Mouse (Mus musculus): ENCODE results near the gene Syn3.
"Not testable (repeated sequence)": the region's sequence is repeated elsewhere in the genome, so short reads cannot be mapped to it uniquely, and the experiment has no call there.

Gene Syn3

GRCm38 (mm10) chr10:86468612-86469546 is 29.8 kb downstream of the Syn3 start:
- DNase-seq, result no peak

- peak; percentile 89 for DNase-seq
Observed at GRCm38 (mm10) chr10:86463538-86464199, 35.0 kb downstream of the Syn3 start.

GRCm38 (mm10) chr10:86459643-86460042 is 39.1 kb downstream of the Syn3 start:
- DNase-seq, result peak; percentile 78

DNA sequence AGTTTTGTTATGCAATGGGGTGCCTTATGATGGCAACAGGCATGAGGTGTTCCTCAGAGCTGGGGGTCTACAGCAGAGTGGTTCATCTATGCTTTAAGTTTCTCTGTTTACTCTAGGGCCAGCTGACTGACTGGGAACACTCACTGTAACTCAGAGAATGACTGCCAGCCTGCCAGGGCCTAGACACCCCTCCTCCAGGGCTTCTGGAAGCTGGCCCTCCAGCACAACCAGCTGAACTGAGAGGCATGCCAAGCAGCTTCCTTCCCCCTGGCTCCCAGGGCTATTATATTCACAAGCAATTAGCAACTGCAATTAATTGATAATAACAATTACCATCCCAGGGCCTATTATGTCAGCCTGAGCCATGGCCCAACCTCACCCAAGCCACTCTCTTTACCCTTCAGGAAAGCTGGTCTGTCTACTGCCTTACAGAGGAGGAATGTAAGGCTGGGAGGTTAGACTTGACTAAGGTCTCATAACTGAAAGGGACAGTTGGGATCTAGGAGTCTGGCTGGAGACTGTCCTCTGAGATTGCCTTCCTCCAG is 41.0 kb downstream of the Syn3 start:
- no peak for DNase-seq

GRCm38 (mm10) chr10:86457195-86457594 is 41.5 kb downstream of the Syn3 start:
- peak; percentile 21 for DNase-seq

GRCm38 (mm10) chr10:86455296-86456055 is 43.2 kb downstream of the Syn3 start:
- no peak for DNase-seq

- peak; percentile 56 for DNase-seq
Observed at GRCm38 (mm10) chr10:86452326-86452995, 46.2 kb downstream of the Syn3 start.

- no peak for DNase-seq
Observed at GRCm38 (mm10) chr10:86451294-86451693, 47.4 kb downstream of the Syn3 start.

DNA sequence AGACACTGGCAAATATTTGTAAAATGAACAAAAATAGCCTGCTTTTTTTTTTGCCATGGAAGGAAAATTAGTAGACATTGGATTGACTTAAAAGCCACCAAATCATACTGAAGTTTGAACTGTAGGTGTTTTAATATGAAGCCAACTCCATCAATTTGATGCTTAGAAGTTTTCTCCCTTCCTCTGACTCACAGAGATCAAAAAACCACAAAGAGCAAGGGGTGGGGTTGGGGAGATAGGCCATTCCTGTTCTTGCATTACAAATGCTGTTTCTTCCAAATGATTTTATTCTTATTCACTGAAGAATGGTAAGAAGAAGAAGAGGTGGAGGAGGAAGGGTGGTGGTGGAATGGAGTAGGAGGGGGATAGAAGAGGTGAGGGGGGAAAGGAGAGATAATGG is 52.0 kb downstream of the Syn3 start:
- no peak for DNase-seq

DNA sequence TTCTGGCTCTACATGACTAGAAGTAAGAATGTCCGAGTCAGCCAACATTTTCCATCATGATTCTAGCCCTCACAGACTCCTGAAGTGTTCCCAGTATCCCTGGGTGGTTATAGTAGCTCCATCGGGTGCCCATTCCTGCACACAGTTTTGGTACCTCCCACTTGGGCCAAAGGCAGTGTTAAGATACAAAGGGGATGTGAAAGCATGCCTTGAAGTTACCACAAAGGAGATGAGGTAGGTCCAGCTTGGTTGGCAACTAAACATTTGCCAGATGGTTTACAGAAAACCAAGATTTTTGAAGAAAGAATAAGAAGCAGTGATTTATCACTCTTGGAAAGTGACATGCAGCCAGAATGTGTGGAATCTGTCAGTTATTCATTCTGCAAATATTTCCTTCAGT is 53.5 kb downstream of the Syn3 start:
- no peak for DNase-seq

DNA sequence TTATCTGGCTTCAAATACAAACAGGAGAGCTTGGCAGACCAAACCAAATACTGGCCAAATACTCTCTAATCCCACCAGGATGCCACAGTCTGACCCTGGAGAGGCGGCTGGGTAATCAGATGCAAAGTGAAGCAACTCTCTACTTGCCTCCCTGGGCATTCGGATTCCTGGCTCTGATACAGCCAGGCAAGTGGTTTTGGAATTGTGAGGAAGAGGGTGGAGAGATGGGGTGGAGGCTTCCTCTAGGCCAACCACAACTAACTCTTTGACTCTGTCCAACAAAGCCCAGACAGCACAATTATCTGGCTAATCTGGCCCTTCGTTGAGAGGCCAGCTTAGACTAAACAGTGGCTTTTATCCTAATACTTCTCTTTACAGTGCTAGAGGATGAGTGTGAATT is 54.0 kb downstream of the Syn3 start:
- DNase-seq, result no peak

DNA sequence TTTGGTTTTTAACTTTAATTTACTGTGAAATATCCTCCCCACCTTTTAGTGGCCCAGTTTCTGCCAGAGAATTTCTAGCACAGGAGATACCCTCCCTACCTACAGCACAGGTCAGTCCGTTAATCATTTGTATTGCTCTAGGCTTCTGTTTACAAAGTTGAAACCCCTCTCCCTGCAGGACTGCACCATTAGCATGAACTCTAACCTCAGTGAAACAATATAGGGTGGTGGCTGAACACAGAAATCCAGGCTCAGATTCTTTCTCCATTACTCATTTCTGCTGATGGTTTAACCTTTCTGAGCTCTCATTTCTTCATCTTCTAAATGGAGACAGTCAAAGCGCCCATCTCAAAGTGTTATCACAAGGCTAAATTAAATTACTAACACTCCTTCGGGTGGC is 56.9 kb downstream of the Syn3 start:
- DNase-seq, result no peak

DNA sequence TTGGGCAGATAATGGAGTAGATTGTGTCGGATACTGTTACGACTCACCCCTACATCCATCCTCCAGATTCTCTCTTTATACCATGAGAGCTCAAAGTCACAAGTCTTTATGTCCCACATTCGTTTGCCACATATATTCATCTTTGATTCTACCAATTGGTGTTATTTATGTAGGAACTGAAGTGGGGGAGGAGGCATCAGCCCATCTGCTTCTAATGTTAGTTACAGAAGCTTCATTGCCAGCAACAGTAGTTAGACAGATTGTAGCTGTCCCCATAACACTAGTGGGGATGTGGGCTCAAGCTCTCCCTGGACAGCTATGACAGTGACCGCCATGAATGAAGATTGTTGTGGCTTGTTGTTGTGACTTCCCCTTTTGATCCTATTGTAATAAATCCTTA is 59.1 kb downstream of the Syn3 start:
- DNase-seq, result no peak

- DNase-seq, result no peak
Observed at GRCm38 (mm10) chr10:86437294-86437693, 61.4 kb downstream of the Syn3 start.

GRCm38 (mm10) chr10:86435006-86435405 is 63.7 kb downstream of the Syn3 start:
- DNase-seq, result not testable (repeated sequence)

DNA sequence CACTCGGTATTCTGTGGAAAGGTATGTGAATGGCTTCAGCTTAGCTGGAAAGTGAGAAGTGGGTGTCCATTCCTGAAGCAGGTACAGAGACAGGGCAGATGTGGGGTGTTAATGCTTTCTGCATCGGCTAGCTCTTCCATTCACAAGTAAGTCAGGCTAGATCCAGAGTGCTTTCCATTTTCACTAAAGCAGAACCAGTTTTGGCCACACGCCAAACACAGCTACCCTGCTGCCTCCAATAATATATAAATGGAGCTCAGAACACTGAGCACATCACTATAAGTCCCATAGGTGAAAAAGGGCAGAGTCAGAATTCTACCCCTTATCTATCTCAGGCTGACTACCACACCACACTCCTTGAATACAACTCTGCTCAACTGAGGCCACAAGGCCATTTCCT is 69.0 kb downstream of the Syn3 start:
- DNase-seq, result no peak

DNA sequence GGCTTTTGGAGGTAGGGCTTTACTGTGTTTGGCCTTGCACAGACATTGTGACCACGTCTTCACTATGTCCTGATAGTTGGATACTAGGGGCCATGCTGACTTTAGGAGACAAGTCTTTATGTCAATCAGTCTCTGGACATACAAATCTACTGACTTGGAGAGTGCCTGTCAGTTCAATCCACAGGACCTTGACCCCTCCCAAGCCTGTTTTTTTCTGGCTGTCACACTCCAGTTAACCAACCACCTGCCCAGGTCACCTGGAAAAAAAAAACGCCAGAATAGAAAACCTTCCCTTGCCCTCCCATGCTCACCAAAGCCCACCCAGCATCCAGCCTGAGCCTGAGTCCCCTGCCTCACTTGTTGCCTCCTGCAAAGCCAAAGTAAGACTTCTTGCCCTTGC is 70.7 kb downstream of the Syn3 start:
- DNase-seq, result no peak

DNA sequence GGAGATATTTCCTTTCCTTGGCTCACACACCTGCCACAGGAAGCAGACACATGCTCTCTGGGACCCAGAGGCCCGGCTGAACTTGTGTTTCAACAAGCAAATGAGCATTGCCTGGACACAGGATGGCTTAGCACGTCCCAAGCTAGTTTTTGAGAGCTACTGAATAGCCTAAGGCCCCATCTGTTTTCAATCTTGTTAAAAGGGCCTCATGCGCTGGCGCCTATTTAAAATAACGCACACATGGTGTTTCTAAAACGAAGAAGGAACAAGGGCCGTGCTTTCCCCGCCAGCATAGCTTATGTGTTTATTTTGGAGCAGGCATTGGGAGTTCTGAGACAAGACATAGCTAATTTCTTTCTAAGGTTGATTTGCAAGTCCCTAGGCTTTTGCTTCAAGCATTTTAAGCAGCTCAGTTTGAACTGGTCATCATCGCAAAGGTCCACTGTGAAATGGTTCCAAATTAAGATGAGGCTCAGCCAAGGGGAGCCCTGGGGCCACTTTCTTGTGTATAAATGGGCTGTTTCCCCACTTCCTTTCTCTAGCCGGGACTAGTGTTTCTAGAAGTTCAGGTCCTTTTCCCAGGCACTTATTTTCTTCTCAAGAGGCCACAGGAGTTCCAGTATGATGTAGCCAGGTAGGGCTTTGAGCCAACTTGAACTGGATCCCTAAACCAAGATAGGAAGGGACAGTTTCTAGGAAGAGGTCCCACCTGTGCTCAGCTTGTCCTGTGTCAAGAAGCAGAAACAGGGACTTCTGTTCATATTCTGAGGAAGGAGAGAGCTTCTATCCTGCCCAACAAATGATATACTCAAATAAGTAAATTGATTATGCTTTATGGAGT is 72.8 kb downstream of the Syn3 start:
- no peak for DNase-seq

DNA sequence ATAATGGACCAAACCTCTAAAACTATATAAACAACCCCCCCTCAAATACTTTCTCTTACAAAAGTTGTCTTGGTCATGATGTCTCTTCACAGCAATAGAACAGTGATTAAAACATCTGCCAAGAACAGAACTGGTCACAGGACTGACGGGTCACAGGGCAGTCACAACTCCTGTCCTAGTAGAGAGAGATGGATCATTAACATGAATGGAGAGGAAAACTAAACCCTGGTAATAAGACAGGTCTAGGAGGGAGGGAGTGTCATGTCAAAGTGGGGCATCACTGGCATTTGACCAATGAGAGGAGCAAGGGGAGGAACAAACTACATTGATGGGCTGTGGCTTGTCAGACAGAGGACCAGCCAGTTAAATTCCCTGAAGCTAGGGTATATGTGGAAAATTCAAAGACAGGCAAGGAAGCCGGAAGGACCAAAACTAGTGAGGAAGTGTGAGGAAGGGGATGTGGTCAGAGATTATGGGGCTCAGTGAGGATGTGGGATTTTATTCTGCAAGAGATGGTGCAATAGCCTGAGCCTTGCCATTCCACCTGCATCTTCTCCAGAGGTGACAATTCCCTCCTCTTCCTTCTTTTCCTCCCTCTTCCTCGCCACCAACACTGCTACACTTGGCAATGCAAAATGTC is 76.8 kb downstream of the Syn3 start:
- no peak for DNase-seq

DNA sequence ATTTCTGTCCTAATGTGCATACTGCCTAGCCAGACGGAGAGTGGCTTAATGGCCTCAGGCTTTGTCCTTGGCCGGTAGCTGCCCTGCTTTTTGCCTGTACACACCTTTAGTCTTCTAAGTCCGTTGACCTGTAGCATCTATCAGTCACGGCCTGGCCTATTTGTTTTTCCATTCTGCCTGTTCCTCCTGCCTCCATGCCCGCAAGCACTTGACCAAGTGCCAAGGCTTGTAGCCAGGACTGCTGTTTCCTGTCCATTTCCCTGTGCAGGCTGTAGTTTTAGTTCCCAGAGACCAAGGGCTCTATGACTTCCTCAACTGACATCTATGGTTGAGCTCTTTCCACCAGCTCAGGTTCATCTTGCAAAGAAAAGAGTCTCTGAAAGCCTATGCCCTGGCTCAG is 79.8 kb downstream of the Syn3 start:
- DNase-seq, result peak; percentile 71

- no peak for DNase-seq
Observed at GRCm38 (mm10) chr10:86418345-86418744, 80.4 kb downstream of the Syn3 start.

Measured in lung, postnatal 10 days (tissue).